Mouse (Mus musculus) gastrocnemius, adult 18-20 months (tissue): Measurements from ENCODE around the gene Ube2dnl1. TPM values are rescaled to one million over a fixed set of nuclear protein-coding genes. Genes with fewer than 3 reads are reported as not detected.

Source experiments
- DNase-seq: peaks from one replicate; pipeline ENCODE4 v3.0.0; 2021; ENCODE audit warnings: low spot score
- long read RNA-seq, 2 experiments: library from polyadenylated mRNA; stranded (forward); transcript quantifications; one replicate each; pipeline ENCODE4 v2.0.0; 2021
- total RNA-seq, 2 experiments: library from RNA; stranded (reverse); gene quantifications; 2 replicates each; pipeline ENCODE4 v1.2.3; 2021

The Ube2dnl1 gene
- total RNA-seq = not detected
- long read RNA-seq, experiment 1 = 0 reads
- long read RNA-seq, experiment 2 = 0 reads

- no peak for DNase-seq
Measured at GRCm38 (mm10) chrX:114904712-114905111, at the start of gene Ube2dnl1. Ube2dnl1 (plus strand) TSS chrX:114905012.

- DNase-seq = no peak
Measured at GRCm38 (mm10) chrX:114895489-114895888, 9.3 kb upstream of the Ube2dnl1 start.

- no peak for DNase-seq
Measured at GRCm38 (mm10) chrX:114897506-114897905, 7.3 kb upstream of the Ube2dnl1 start.

GRCm38 (mm10) chrX:114903391-114903790 is 1.4 kb upstream of the Ube2dnl1 start:
- no peak for DNase-seq

- DNase-seq = no peak
Measured at GRCm38 (mm10) chrX:114907282-114907681, 2.5 kb downstream of the Ube2dnl1 start, which contains the start of gene Ube2dnl2. Ube2dnl2 (plus strand) TSS chrX:114907582.

GRCm38 (mm10) chrX:114955066-114955465 is 50.3 kb downstream of the Ube2dnl1 start:
- DNase-seq = no peak

Other genes with a start within 250 kb of the Ube2dnl1 start
- gene Ube2dnl2, start 2.6 kb downstream of the Ube2dnl1 start, total RNA-seq = not detected